Mouse (Mus musculus) liver, embryonic 14.5 days (tissue): Measurements from ENCODE around the gene Clstn3. TPM values are rescaled to one million over a fixed set of nuclear protein-coding genes. Genes with fewer than 3 reads are reported as not detected.
"Not testable (repeated sequence)": the region's sequence is repeated elsewhere in the genome, so short reads cannot be mapped to it uniquely, and the experiment has no call there.

Experiments
- ATAC-seq: fragments of 200-750 bp; cut with Nextera tagmentation; 2 replicates; pipeline ENCODE4 v1.8.0; 2017; ENCODE audit warnings: moderate number of reproducible peaks, mild to moderate bottlenecking, moderate library complexity; ENCODE audit not compliant: insufficient read depth
- DNase-seq, 3 experiments: peaks; one replicate each; pipeline ENCODE4 v3.0.0-alpha.2; 2012 to 2013; ENCODE audit warnings: low read depth in 3 of 3, low spot score in 3 of 3
- H3K27ac ChIP-seq: fragments of 300-500 bp; sonication (generic); 2 replicates; pipeline ENCODE4 v1.5.1; 2014; ENCODE audit warnings: moderate library complexity, mild to moderate bottlenecking, control low read depth, inconsistent platforms
- H3K27me3 ChIP-seq: fragments of 300-500 bp; sonication (generic); 2 replicates; pipeline ENCODE4 v1.6.1; 2014; ENCODE audit warnings: mild to moderate bottlenecking, low read length, moderate library complexity; ENCODE audit not compliant: control insufficient read depth, insufficient read depth
- H3K36me3 ChIP-seq: fragments of 300-500 bp; sonication (generic); replicated peaks from 2 replicates; pipeline ENCODE4 v1.6.1; 2014; ENCODE audit warnings: low read depth; ENCODE audit not compliant: control insufficient read depth, insufficient read depth
- H3K4me1 ChIP-seq, 2 experiments: fragments of 200-500 bp in 1 of 2; fragments of 300-500 bp in 1 of 2; sonication (generic) in 1 of 2; replicated peaks; 2 replicates each; pipeline ENCODE4 v1.6.1; 2012 to 2014; ENCODE audit warnings: antibody characterized with exemption in 1 of 2, inconsistent platforms in 1 of 2, low read length in 1 of 2; ENCODE audit not compliant: control insufficient read depth in 2 of 2, insufficient read depth in 2 of 2
- H3K4me2 ChIP-seq: fragments of 300-500 bp; sonication (generic); 2 replicates; pipeline ENCODE4 v1.6.1; 2014; ENCODE audit warnings: low read depth, mild to moderate bottlenecking, control low read depth, moderate library complexity
- H3K4me3 ChIP-seq, 2 experiments: fragments of 200-500 bp in 1 of 2; fragments of 300-500 bp in 1 of 2; sonication (generic) in 1 of 2; 2 replicates each; pipeline ENCODE4 v1.5.1; 2012 to 2014; ENCODE audit warnings: low read depth in 2 of 2, low read length in 2 of 2, mild to moderate bottlenecking in 2 of 2, control low read depth in 1 of 2, inconsistent platforms in 1 of 2, moderate library complexity in 1 of 2; ENCODE audit not compliant: insufficient read depth in 1 of 2
- H3K9ac ChIP-seq: fragments of 300-500 bp; sonication (generic); replicated peaks from 2 replicates; pipeline ENCODE4 v1.6.1; 2014; ENCODE audit warnings: mild to moderate bottlenecking, control low read depth, moderate library complexity
- H3K9me3 ChIP-seq: fragments of 300-500 bp; sonication (generic); 2 replicates; pipeline ENCODE4 v1.6.1; 2016; ENCODE audit warnings: low read length, mixed read lengths; ENCODE audit not compliant: control insufficient read depth
- CTCF ChIP-seq: IDR thresholded peaks from 2 replicates; pipeline ENCODE4 v1.5.1; 2016; ENCODE audit warnings: antibody characterized with exemption, low read depth, control low read depth
- EP300 ChIP-seq: IDR thresholded peaks from 2 replicates; pipeline ENCODE4 v1.6.1; 2016; ENCODE audit warnings: antibody characterized with exemption, low read depth
- WGBS: fragments of 180-500 bp; shearing (Covaris S2); extraction: QIAGEN DNeasy Blood & Tissue Kit; methylation state at CpG from one replicate; pipeline ENCODE4 v1.1.7; 2014; ENCODE audit not compliant: insufficient replicate concordance; 5-methylcytosine and 5-hydroxymethylcytosine counted together
- polyA plus RNA-seq, 2 experiments: library from polyadenylated mRNA; depleted of rRNA in 1 of 2; stranded (reverse) in 1 of 2; unstranded in 1 of 2; fragments of >200 nt; fragmentation: Nextera tagmentation in 1 of 2; extraction: Ambion mirVana in 1 of 2; gene quantifications; 2 replicates each; pipeline versions ENCODE4 v1.2.1 to v1.2.3; 2012 to 2014

Clstn3 gene
- polyA plus RNA-seq (2012; rRNA removed) = 2.5 and 3.0 TPM in 2 replicates
- polyA plus RNA-seq (2014; fragmentation: Nextera tagmentation; extraction: Ambion mirVana) = 1.7 and 2.4 TPM in 2 replicates

- 11% methylated on average over 27 of the region's 27 CpGs for WGBS
- no peak within 1 kb of the TSS for H3K27ac ChIP-seq
- H3K4me2 ChIP-seq = peak within 1 kb of the TSS; percentile 74
- no peaks in the 10 kb centered on the region; the same call in 1 of the 2 replicates for H3K27me3 ChIP-seq
- ATAC-seq (peak; percentile 95), DNase-seq (peak; percentile 75 to 79 (median 78))
- H3K36me3 ChIP-seq = no peaks in the 10 kb centered on the region
- H3K9me3 ChIP-seq = no peaks in the 10 kb centered on the region
- peaks cover 0 to 13% of the 10 kb centered on the region in 2 experiments; a peak in 3 of 4 replicates for H3K4me1 ChIP-seq
- peak within 1 kb of the TSS; percentile 35 to 54 for H3K4me3 ChIP-seq
- TF ChIP-seq EP300 (no peak), CTCF (no peak)
- H3K9ac ChIP-seq = peak within 1 kb of the TSS; percentile 56
These were observed at the start of gene Clstn3 for GRCm38 (mm10) chr6:124464305-124465271. Gene Clstn3, minus strand, starts transcription at chr6:124464794.

GRCm38 (mm10) chr6:124512355-124512836 is 47.8 kb upstream of the Clstn3 start, which contains the start of gene C1ra:
Gene C1ra, plus strand, starts transcription at chr6:124512405.
- ATAC-seq = no peak
- H3K27ac ChIP-seq = no peak within 1 kb of the TSS
- H3K9ac ChIP-seq = no peak within 1 kb of the TSS

GRCm38 (mm10) chr6:124511936-124512335 is 47.3 kb upstream of the Clstn3 start:
- 39% methylated on average over 6 of the region's 6 CpGs for WGBS
- H3K4me1 ChIP-seq = 0 out of 4 replicates have a peak, but pooled peaks cover 0 to 1% of the 10 kb centered on the region in 2 experiments
- H3K27ac ChIP-seq = no peak overlapping the region
- TF ChIP-seq CTCF (no peak), EP300 (no peak)
- no peak overlapping the region for H3K4me3 ChIP-seq
- H3K4me2 ChIP-seq = no peak overlapping the region
- no peak overlapping the region for H3K9ac ChIP-seq
- ATAC-seq (no peak), DNase-seq (no peak)
- no peaks in the 10 kb centered on the region for H3K9me3 ChIP-seq
- H3K36me3 ChIP-seq = no peaks in the 10 kb centered on the region
- no peaks in the 10 kb centered on the region for H3K27me3 ChIP-seq

More at GRCm38 (mm10) chr6:124512355-124512836, 47.8 kb upstream of the Clstn3 start, which contains the start of gene C1ra:
- Histone ChIP-seq H3K9me3 (no peaks in the 10 kb centered on the region), H3K4me2 (peak within 1 kb of the TSS; percentile 38), H3K27me3 (no peaks in the 10 kb centered on the region), H3K36me3 (no peaks in the 10 kb centered on the region), H3K4me3 (peak within 1 kb of the TSS in 1 of 2 experiments; percentile 54; a peak in 2 of 4 replicates), H3K4me1 (0 out of 4 replicates have a peak, but pooled peaks cover 0 to 1% of the 10 kb centered on the region in 2 experiments)
- 4% methylated on average over 6 of the region's 6 CpGs for WGBS
- no peak for DNase-seq
- TF ChIP-seq CTCF (peak; percentile 75), EP300 (no peak)

GRCm38 (mm10) chr6:124509192-124509591 is 44.6 kb upstream of the Clstn3 start:
- not testable (repeated sequence) for H3K9ac ChIP-seq, H3K4me1 ChIP-seq, H3K27me3 ChIP-seq, H3K4me3 ChIP-seq, ATAC-seq, DNase-seq, H3K9me3 ChIP-seq, H3K36me3 ChIP-seq, H3K27ac ChIP-seq, H3K4me2 ChIP-seq
- WGBS = 64% methylated on average over 5 of the region's 5 CpGs

- no peaks in the 10 kb centered on the region for H3K36me3 ChIP-seq
- TF ChIP-seq EP300 (no peak), CTCF (no peak)
- H3K27ac ChIP-seq = no peak overlapping the region
- no peak overlapping the region for H3K9ac ChIP-seq
- WGBS = 50% methylated on average over 10 of the region's 10 CpGs
- no peak overlapping the region for H3K4me2 ChIP-seq
- H3K4me3 ChIP-seq = no peak overlapping the region
- peaks cover 0 to 3% of the 10 kb centered on the region in 2 experiments; a peak in 1 of 4 replicates for H3K4me1 ChIP-seq
- H3K9me3 ChIP-seq = no peaks in the 10 kb centered on the region
- ATAC-seq = no peak
- no peak for DNase-seq
- H3K27me3 ChIP-seq = no peaks in the 10 kb centered on the region
These were observed 43.7 kb upstream of the Clstn3 start for GRCm38 (mm10) chr6:124508292-124508691.
